Mouse (Mus musculus) liver, embryonic 16.5 days (tissue): ENCODE measurements around the gene Eif4a2. TPM values are rescaled to one million over a fixed set of nuclear protein-coding genes. Genes with fewer than 3 reads are reported as not detected.

Source experiments
- microRNA-seq: library from miRNA; unstranded; fragments of <30 nt; microRNA quantifications from one replicate; pipeline ENCODE4, GENCODE M21; 2016
- polyA plus RNA-seq: library from polyadenylated mRNA; unstranded; fragments of >200 nt; fragmentation: Nextera tagmentation; extraction: Ambion mirVana; gene quantifications from 2 replicates; pipeline ENCODE4 v1.2.1, GENCODE M21; 2015

Gene Eif4a2
- polyA plus RNA-seq, 1 experiment from 2014 or later, result 57.0 TPM

Small RNAs within 50 kb of the gene (microRNA-seq; reads per million reads assigned to microRNA genes)
- not detected for gene Gm49346

Other genes starting within 250 kb of the Eif4a2 start
- 27.2 and 27.3 TPM in 2 replicates for gene Tbccd1, start 249.8 kb upstream of the Eif4a2 start, polyA plus RNA-seq
- 50.7 and 54.4 TPM in 2 replicates for gene Dnajb11, start 249.6 kb upstream of the Eif4a2 start, polyA plus RNA-seq
- 5,304 and 6,290 TPM in 2 replicates for gene Ahsg, start 216.2 kb upstream of the Eif4a2 start, polyA plus RNA-seq
- 15.3 and 19.3 TPM in 2 replicates for gene Fetub, start 189.1 kb upstream of the Eif4a2 start, polyA plus RNA-seq
- 6.4 and 9.0 TPM in 2 replicates for gene Hrg, start 156.4 kb upstream of the Eif4a2 start, polyA plus RNA-seq
- 109 and 122 TPM in 2 replicates for gene Kng2, start 78.0 kb upstream of the Eif4a2 start, polyA plus RNA-seq
- 1,254 and 1,294 TPM in 2 replicates for gene Kng1, start 49.6 kb upstream of the Eif4a2 start, polyA plus RNA-seq
- gene Rfc4, start 20.3 kb downstream of the Eif4a2 start, polyA plus RNA-seq, result 104 and 124 TPM in 2 replicates
- gene Adipoq, start 39.1 kb downstream of the Eif4a2 start, polyA plus RNA-seq, result not detected in 2 replicates
- 16.7 and 21.1 TPM in 2 replicates for gene St6gal1, start 117.3 kb downstream of the Eif4a2 start, polyA plus RNA-seq